Mouse (Mus musculus) cerebellum, adult 2 months (tissue): ENCODE measurements around the gene Fndc5.

Experiments
- CTCF ChIP-seq: fragments of 200-500 bp; IDR thresholded peaks from 2 replicates; pipeline ENCODE4 v1.5.1; 2011; ENCODE audit warnings: low read depth, mild to moderate bottlenecking, control low read depth, low read length, moderate library complexity, borderline replicate concordance; ENCODE audit not compliant: insufficient read depth
- POLR2A ChIP-seq: fragments of 200-500 bp; IDR thresholded peaks from 2 replicates; pipeline ENCODE4 v1.6.1; 2011; ENCODE audit warnings: low read length, control low read depth, borderline replicate concordance; ENCODE audit not compliant: insufficient read depth

GRCm38 (mm10) chr4:129134799-129135585 lies 1.8 kb upstream of the Fndc5 start:
- TF ChIP-seq CTCF: peak; percentile 81
- TF ChIP-seq POLR2A: peak; percentile 39; the same call in 1 of the 2 replicates
